ENCODE assay signal across 17 mouse cellular contexts in the genomic region with DNA sequence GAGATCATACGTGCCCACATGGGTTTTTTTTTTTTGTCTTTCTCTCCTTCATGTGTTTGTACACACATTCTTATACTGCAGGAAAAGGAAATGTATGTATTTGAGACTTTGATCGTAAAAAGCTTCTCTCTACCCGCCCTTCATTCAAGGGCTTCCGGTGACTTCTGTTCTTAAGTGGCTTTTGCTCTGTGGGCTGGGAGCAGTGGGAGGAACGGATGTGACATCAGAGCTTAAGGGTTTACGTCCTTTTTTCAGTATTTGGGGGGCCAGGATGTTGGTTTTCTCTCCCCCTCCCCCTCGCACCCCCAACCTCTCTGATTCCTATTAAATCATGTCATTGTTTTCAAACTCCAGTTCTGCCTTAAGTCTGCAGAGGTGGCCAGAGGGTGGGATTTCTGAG.
DNase-seq lines count a peak whose midpoint lies in the region; ATAC-seq lines count a peak whose summit lies in the region.
"Had no signal": no experiment of that assay in that cellular context is flagged by ENCODE, and none has a peak within 500 bp of the region (broad histone marks: within the 10 kb centered on the region; RNA-seq: fewer than 3 reads in every experiment).

No protein-coding gene starts in this region.

- H3K27ac ChIP-seq in kidney, embryonic 16.5 days (ENCODE audit: low read length), result peak overlapping the region; percentile 48; the same call in 1 of the 2 replicates
- no peak overlapping the region for H3K27ac ChIP-seq in forebrain, embryonic 10.5 days
- H3K27ac ChIP-seq: hindbrain, embryonic 10.5 days; left cerebral cortex, adult 2 months had no signal

- H3K27me3 ChIP-seq in kidney, embryonic 16.5 days (ENCODE audit: insufficient read depth, low read length), result no peaks in the 10 kb centered on the region
- no peaks in the 10 kb centered on the region for H3K27me3 ChIP-seq in splenic B cell, adult 2 months (ENCODE audit: control insufficient read depth, insufficient read depth, low read length, poor library complexity, severe bottlenecking)
- H3K27me3 ChIP-seq in forebrain, embryonic 10.5 days (ENCODE audit: poor library complexity, severe bottlenecking), result peaks cover 59% of the 10 kb centered on the region

- H3K4me1 ChIP-seq in kidney, embryonic 16.5 days (ENCODE audit: insufficient read depth, low read length), result peaks cover 17% of the 10 kb centered on the region
- peaks cover 28% of the 10 kb centered on the region for H3K4me1 ChIP-seq in forebrain, embryonic 10.5 days

- no peak overlapping the region for H3K4me3 ChIP-seq in kidney, embryonic 16.5 days (ENCODE audit: low read length)
- no peak overlapping the region for H3K4me3 ChIP-seq in forebrain, embryonic 10.5 days
- H3K4me3 ChIP-seq: hindbrain, embryonic 10.5 days; left cerebral cortex, adult 2 months; myocyte had no signal

- H3K9ac ChIP-seq in kidney, embryonic 16.5 days (replicated peaks; ENCODE audit: low read length), result no peak overlapping the region

- 35% methylated on average over 7 of the region's 7 CpGs for WGBS in kidney, embryonic 16.5 days
- WGBS in forebrain, embryonic 10.5 days, result 85% methylated on average over 7 of the region's 7 CpGs

- 0 out of 2 replicates have a peak, but pooled peaks cover 6% of the 10 kb centered on the region for H3K9me3 ChIP-seq in kidney, embryonic 16.5 days (ENCODE audit: low read length)
- H3K9me3 ChIP-seq in forebrain, embryonic 10.5 days, result peaks cover 7% of the 10 kb centered on the region; the same call in 1 of the 2 replicates

- 0 out of 2 replicates have a peak overlapping the region, but pooled peaks have one; percentile 3 for H3K4me2 ChIP-seq in kidney, embryonic 16.5 days (replicated peaks; ENCODE audit: low read depth, low read length)
- H3K4me2 ChIP-seq: heart, embryonic 11.5 days had no signal

- H3K36me3 ChIP-seq in kidney, embryonic 16.5 days (ENCODE audit: insufficient read depth, low read length), result peaks cover 40% of the 10 kb centered on the region
- no peaks in the 10 kb centered on the region for H3K36me3 ChIP-seq in splenic B cell, adult 2 months (ENCODE audit: control insufficient read depth, insufficient read depth, low read length, poor library complexity, severe bottlenecking)
- H3K36me3 ChIP-seq in forebrain, embryonic 10.5 days (replicated peaks), result peaks cover 83% of the 10 kb centered on the region

- DNase-seq in kidney, adult 18-20 months, result no peak
- peak; percentile 90 for DNase-seq in CD4-positive helper T cell, adult 2 months (ENCODE audit: low read depth, low spot score)
- DNase-seq in induced T-regulatory cell, adult 2 months (ENCODE audit: low read depth), result peak; percentile 84
- DNase-seq in splenic B cell, adult 2 months (ENCODE audit: low read depth, low spot score), result peak; percentile 55
- no peak for DNase-seq in gastrocnemius, postnatal 10 days
- DNase-seq in forebrain, embryonic 10.5 days (ENCODE audit: extremely low spot score, low spot score), result no peak
- no peak for DNase-seq in left cerebral cortex, adult 18-20 months (ENCODE audit: low spot score in 2 of 2)
- DNase-seq: adrenal gland, adult 2 months; cerebellum, adult 9-10 months; kidney, adult 2 months; lung, postnatal 10 days; right cerebral cortex, postnatal 4 days had no signal

- no peak for ATAC-seq in kidney, embryonic 16.5 days (ENCODE audit: low FRiP score, low TSS enrichment)

Comparison
In these comparisons a context has a peak if more than half of its experiments do, and no peak if none do; other contexts are left out.
1. DNase-seq: peak in CD4-positive helper T cell, adult 2 months (single experiment), induced T-regulatory cell, adult 2 months (single experiment) and splenic B cell, adult 2 months (single experiment); none in kidney, adult 18-20 months (single experiment), gastrocnemius, postnatal 10 days (single experiment), forebrain, embryonic 10.5 days (single experiment) and left cerebral cortex, adult 18-20 months (0 of 2).